Mouse (Mus musculus): Measurements from ENCODE around the gene Psmd3. TPM values are rescaled to one million over a fixed set of nuclear protein-coding genes. Genes with fewer than 3 reads are reported as not detected.

Gene Psmd3
- polyA plus RNA-seq, 1 experiment from 2014 or later, result 165 TPM

GRCm38 (mm10) chr11:98738925-98739324, 56.6 kb downstream of the Psmd3 start:
- Histone ChIP-seq H3K4me2 (no peak overlapping the region), H3K36me3 (no peaks in the 10 kb centered on the region), H3K27ac (replicated peaks) (no peak overlapping the region), H3K27me3 (replicated peaks) (no peaks in the 10 kb centered on the region), H3K9me3 (0 out of 2 replicates have a peak, but pooled peaks cover 5% of the 10 kb centered on the region), H3K4me1 (peaks cover 38% of the 10 kb centered on the region), H3K4me3 (no peak overlapping the region), H3K9ac (no peak overlapping the region)
- 67% methylated on average over 7 of the region's 9 CpGs for WGBS
- ATAC-seq (ENCODE audit: extremely low read depth, insufficient number of reproducible peaks, low FRiP score, low TSS enrichment), result no peak

- WGBS, result 12% methylated on average over 8 of the region's 8 CpGs
- ATAC-seq (ENCODE audit: extremely low read depth, insufficient number of reproducible peaks, low FRiP score, low TSS enrichment), result no peak
These were observed 57.7 kb downstream of the Psmd3 start for GRCm38 (mm10) chr11:98740026-98740392.

DNA sequence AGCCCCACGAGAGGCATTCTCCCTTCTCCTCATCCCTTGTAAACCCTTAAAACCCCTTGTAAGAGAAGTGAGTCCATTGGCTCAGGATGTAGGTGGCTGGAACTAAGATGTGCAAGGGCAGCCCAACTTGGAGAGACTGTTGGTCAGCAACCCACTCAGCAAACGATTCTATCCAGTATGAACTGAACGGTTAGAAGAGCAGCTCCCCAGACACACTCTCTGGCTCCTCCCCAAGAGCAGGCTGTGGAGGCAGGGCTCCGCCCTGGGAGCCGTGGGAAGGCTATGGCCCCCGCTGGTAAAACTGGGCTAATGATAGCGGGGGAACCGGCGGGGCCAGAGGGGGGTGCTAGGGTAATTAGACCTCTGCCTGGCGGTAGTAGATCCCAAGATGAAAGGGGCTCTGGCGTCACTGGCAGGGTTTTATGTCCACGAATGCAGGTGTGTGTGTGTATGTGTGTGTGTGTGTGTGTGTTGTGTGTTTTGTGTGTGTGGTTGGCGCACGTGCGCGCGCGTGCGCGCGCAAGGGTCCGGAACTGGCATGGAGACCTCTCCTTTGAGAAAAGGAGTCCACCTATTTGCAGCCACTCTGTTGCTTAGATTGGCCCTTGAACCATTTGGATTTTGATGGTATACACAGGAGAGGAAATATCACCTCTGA, 58.2 kb downstream of the Psmd3 start, which contains the start of gene Thra:
Gene Thra (plus strand): TSS at position 246 of the 658 bp plus-strand sequence.
- H3K27ac ChIP-seq (replicated peaks), result peak within 1 kb of the TSS; percentile 96
- no peaks in the 10 kb centered on the region for H3K9me3 ChIP-seq
- no peaks in the 10 kb centered on the region for H3K36me3 ChIP-seq
- no peaks in the 10 kb centered on the region for H3K27me3 ChIP-seq (replicated peaks)
- peak within 1 kb of the TSS; percentile 95 for H3K9ac ChIP-seq
- peaks cover 54% of the 10 kb centered on the region for H3K4me1 ChIP-seq
- ATAC-seq (ENCODE audit: extremely low read depth, insufficient number of reproducible peaks, low FRiP score, low TSS enrichment), result 0 out of 2 replicates have a peak, but pooled peaks have one; percentile 22
- H3K4me3 ChIP-seq, result peak within 1 kb of the TSS; percentile 79
- under 1% methylated on average over 22 of the region's 22 CpGs for WGBS
- peak within 1 kb of the TSS; percentile 79 for H3K4me2 ChIP-seq

More at GRCm38 (mm10) chr11:98740026-98740392, 57.7 kb downstream of the Psmd3 start:
- H3K4me3 ChIP-seq, result peak overlapping the region; percentile 79
- H3K36me3 ChIP-seq, result no peaks in the 10 kb centered on the region
- H3K4me1 ChIP-seq, result peaks cover 48% of the 10 kb centered on the region
- peak overlapping the region; percentile 96 for H3K27ac ChIP-seq (replicated peaks)
- no peaks in the 10 kb centered on the region for H3K9me3 ChIP-seq
- H3K4me2 ChIP-seq, result peak overlapping the region; percentile 79
- H3K9ac ChIP-seq, result peak overlapping the region; percentile 95
- H3K27me3 ChIP-seq (replicated peaks), result no peaks in the 10 kb centered on the region

DNA sequence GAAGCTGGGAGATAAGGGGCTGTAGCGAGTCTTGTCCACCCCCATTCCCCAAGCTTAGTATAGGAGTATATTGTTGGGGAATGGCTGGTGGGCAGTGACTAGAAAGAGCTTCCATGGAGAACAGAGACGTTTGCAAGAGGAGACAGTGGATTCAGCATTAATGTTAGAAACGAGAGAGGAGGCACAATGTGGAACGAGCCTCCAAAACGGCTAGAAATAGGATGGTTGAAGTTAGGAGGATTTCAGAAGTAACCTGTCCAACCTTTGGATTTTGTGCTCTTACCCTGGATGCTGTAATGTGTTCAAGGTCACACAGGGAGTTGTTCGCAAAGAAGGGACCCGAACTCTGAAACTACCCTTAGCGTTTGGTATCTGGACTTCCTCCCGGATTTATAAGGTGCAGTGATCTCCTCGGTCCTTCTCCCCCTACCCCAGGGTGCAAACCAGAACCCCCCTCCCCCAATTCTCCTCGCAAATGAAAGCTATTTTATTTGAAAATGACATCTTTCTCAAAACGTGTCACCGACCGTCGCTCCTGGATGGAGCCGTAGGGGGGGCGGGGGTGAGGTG, 58.8 kb downstream of the Psmd3 start:
- H3K9me3 ChIP-seq, result no peaks in the 10 kb centered on the region
- 1% methylated on average over 16 of the region's 17 CpGs for WGBS
- H3K4me1 ChIP-seq, result peaks cover 60% of the 10 kb centered on the region
- peak overlapping the region; percentile 95 for H3K9ac ChIP-seq
- H3K4me2 ChIP-seq, result peak overlapping the region; percentile 79
- peak overlapping the region; percentile 96 for H3K27ac ChIP-seq (replicated peaks)
- ATAC-seq (ENCODE audit: extremely low read depth, insufficient number of reproducible peaks, low FRiP score, low TSS enrichment), result no peak
- H3K27me3 ChIP-seq (replicated peaks), result no peaks in the 10 kb centered on the region
- peak overlapping the region; percentile 79 for H3K4me3 ChIP-seq
- H3K36me3 ChIP-seq, result no peaks in the 10 kb centered on the region

- H3K36me3 ChIP-seq, result no peaks in the 10 kb centered on the region
- WGBS, result under 1% methylated on average over 67 of the region's 86 CpGs
- H3K4me1 ChIP-seq, result peaks cover 66% of the 10 kb centered on the region
- peak overlapping the region; percentile 95 for H3K9ac ChIP-seq
- H3K27ac ChIP-seq (replicated peaks), result peak overlapping the region; percentile 96
- H3K4me3 ChIP-seq, result peak overlapping the region; percentile 79
- H3K4me2 ChIP-seq, result peak overlapping the region; percentile 79
- no peaks in the 10 kb centered on the region for H3K9me3 ChIP-seq
- ATAC-seq (ENCODE audit: extremely low read depth, insufficient number of reproducible peaks, low FRiP score, low TSS enrichment), result peak; percentile 67; the same call in 1 of the 2 replicates
- H3K27me3 ChIP-seq (replicated peaks), result no peaks in the 10 kb centered on the region
These were observed 59.5 kb downstream of the Psmd3 start for GRCm38 (mm10) chr11:98741622-98742396.

DNA sequence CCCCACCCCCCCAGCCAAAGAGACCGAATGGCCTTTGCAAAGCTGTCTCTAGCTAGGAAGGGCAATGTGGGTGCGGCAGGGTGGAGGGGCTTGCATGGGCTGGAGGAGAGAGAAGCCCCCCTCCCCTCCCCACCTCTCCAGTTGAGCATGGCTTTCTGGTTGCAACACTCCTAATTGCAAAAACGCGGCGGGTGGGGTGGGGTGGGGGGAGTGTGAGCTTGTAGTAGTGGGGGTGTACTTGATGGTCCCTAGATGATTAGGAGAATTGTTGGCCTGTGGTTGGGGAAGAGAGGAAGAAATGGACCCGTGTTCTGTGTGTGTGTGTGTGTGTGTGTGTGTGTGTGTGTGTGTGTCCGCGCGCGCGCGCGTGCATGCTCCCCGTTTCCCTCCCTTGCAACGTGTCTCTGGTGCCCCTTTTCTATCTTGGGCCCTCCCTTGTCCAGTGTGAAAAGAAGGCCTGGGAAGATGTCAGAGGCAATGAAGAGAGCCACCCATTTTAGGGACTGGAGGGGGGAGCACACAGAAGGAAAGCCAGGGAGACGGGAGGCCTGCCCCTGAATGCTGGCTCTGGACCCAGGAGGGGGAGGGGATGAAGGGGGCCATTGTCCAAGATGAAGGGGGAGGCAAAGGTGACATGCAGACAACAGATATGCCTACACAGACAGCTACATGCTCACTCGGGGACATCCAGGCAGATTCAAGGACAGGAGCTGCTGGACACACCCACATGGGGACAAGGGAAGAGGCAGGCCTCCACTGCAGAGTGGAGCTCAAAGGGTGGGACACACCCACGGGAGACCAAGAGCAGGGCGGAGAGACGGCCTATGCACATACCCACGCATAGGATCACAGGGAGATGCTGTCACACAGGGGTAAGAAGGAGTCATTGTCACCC, 60.3 kb downstream of the Psmd3 start:
- WGBS, result 1% methylated on average over 21 of the region's 21 CpGs
- no peak for ATAC-seq (ENCODE audit: extremely low read depth, insufficient number of reproducible peaks, low FRiP score, low TSS enrichment)

DNA sequence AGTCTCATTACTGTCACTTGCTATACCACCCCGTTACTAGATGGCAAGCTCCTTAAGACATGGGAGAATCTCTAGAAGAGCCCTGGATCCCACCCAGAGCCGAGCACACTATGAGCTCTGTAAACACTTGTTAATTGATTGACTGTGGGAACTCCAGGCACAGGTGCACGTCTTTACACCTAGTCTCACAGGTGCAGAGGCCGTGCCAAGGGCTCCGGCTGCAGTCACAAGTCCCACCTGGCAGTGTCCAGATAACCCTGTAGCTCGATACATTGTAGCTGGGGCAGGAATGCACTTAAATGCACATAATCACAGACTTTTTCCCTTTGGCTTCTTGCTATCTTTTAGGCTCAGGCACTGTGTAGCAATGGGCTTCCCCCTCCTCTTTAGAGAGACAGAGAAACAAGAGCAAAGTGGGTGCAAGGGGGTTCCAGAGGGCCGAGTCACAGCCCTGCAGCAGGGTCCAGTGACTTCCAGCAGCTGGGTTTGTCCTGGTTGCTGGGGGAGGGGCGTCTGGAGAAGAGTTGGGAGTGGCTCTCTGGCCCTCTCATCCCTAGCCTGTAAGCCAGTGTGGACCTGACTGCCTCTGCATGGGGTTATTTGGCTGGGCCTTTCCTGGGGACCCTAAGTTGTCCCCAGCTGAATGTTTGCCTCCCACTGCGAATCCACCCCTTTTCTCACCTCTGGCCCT, 61.4 kb downstream of the Psmd3 start:
- 5% methylated on average over 9 of the region's 9 CpGs for WGBS
- H3K4me2 ChIP-seq, result peak overlapping the region; percentile 79
- H3K4me1 ChIP-seq, result peaks cover 83% of the 10 kb centered on the region
- no peaks in the 10 kb centered on the region for H3K36me3 ChIP-seq
- H3K27me3 ChIP-seq (replicated peaks), result no peaks in the 10 kb centered on the region
- ATAC-seq (ENCODE audit: extremely low read depth, insufficient number of reproducible peaks, low FRiP score, low TSS enrichment), result no peak
- no peaks in the 10 kb centered on the region for H3K9me3 ChIP-seq
- H3K4me3 ChIP-seq, result peak overlapping the region; percentile 79
- H3K27ac ChIP-seq (replicated peaks), result peak overlapping the region; percentile 96
- H3K9ac ChIP-seq, result peak overlapping the region; percentile 95

More for the DNA sequence above, 60.3 kb downstream of the Psmd3 start:
- H3K9me3 ChIP-seq, result no peaks in the 10 kb centered on the region
- H3K27me3 ChIP-seq (replicated peaks), result no peaks in the 10 kb centered on the region
- H3K27ac ChIP-seq (replicated peaks), result peak overlapping the region; percentile 96
- peaks cover 74% of the 10 kb centered on the region for H3K4me1 ChIP-seq
- peak overlapping the region; percentile 79 for H3K4me2 ChIP-seq
- H3K36me3 ChIP-seq, result no peaks in the 10 kb centered on the region
- peak overlapping the region; percentile 95 for H3K9ac ChIP-seq
- H3K4me3 ChIP-seq, result peak overlapping the region; percentile 79

- Histone ChIP-seq H3K27me3 (replicated peaks) (no peaks in the 10 kb centered on the region), H3K4me1 (peaks cover 84% of the 10 kb centered on the region), H3K27ac (replicated peaks) (peak overlapping the region; percentile 96), H3K4me3 (peak overlapping the region; percentile 79), H3K9me3 (no peaks in the 10 kb centered on the region), H3K9ac (peak overlapping the region; percentile 95), H3K36me3 (no peaks in the 10 kb centered on the region), H3K4me2 (peak overlapping the region; percentile 79)
- ATAC-seq (ENCODE audit: extremely low read depth, insufficient number of reproducible peaks, low FRiP score, low TSS enrichment), result no peak
- WGBS, result 26% methylated on average over 7 of the region's 7 CpGs
These were observed 62.2 kb downstream of the Psmd3 start for GRCm38 (mm10) chr11:98744456-98745019.

Measured in heart, embryonic 13.5 days (tissue).